Mouse (Mus musculus) limb, embryonic 13.5 days (tissue): ENCODE data around the gene Cartpt. TPM values are rescaled to one million over a fixed set of nuclear protein-coding genes. Genes with fewer than 3 reads are reported as not detected.
"Not testable (repeated sequence)": the region's sequence is repeated elsewhere in the genome, so short reads cannot be mapped to it uniquely, and the experiment has no call there.

ENCODE experiments used
- ATAC-seq: fragments of 200-750 bp; cut with Nextera tagmentation; 2 replicates; pipeline ENCODE4 v1.8.0; 2017; ENCODE audit warnings: low read depth, moderate number of reproducible peaks, moderate TSS enrichment; ENCODE audit not compliant: low FRiP score
- H3K27ac ChIP-seq: fragments of 300-500 bp; sonication (generic); 2 replicates; pipeline ENCODE4 v1.5.1; 2015; ENCODE audit warnings: inconsistent platforms, mild to moderate bottlenecking, moderate library complexity
- H3K27me3 ChIP-seq: fragments of 300-500 bp; sonication (generic); 2 replicates; pipeline ENCODE4 v1.6.1; 2015; ENCODE audit warnings: mild to moderate bottlenecking, inconsistent platforms
- H3K36me3 ChIP-seq: fragments of 300-500 bp; sonication (generic); 2 replicates; pipeline ENCODE4 v1.6.1; 2015; ENCODE audit warnings: inconsistent platforms, mild to moderate bottlenecking, moderate library complexity
- H3K4me1 ChIP-seq: fragments of 300-500 bp; sonication (generic); 2 replicates; pipeline ENCODE4 v1.6.1; 2015; ENCODE audit warnings: inconsistent platforms
- H3K4me2 ChIP-seq: fragments of 300-500 bp; sonication (generic); replicated peaks from 2 replicates; pipeline ENCODE4 v1.6.1; 2015; ENCODE audit warnings: inconsistent platforms, mild to moderate bottlenecking, moderate library complexity
- H3K4me3 ChIP-seq: fragments of 300-500 bp; sonication (generic); 2 replicates; pipeline ENCODE4 v1.5.1; 2015; ENCODE audit warnings: moderate library complexity, mild to moderate bottlenecking, inconsistent platforms
- H3K9ac ChIP-seq: fragments of 300-500 bp; sonication (generic); 2 replicates; pipeline ENCODE4 v1.6.1; 2015; ENCODE audit warnings: mild to moderate bottlenecking, inconsistent platforms
- H3K9me3 ChIP-seq: fragments of 300-500 bp; sonication (generic); 2 replicates; pipeline ENCODE4 v1.6.1; 2016; ENCODE audit warnings: inconsistent platforms
- WGBS: fragments of 180-500 bp; shearing (Covaris S2); methylation state at CpG from one replicate; pipeline ENCODE4 v1.1.7; 2015; 5-methylcytosine and 5-hydroxymethylcytosine counted together
- polyA plus RNA-seq: library from polyadenylated mRNA; unstranded; fragments of >200 nt; fragmentation: Nextera tagmentation; extraction: Ambion mirVana; gene quantifications from 2 replicates; pipeline ENCODE4 v1.2.1, GENCODE M21; 2015

Cartpt gene
- polyA plus RNA-seq, 1 experiment from 2014 or later, result 0.18 TPM

DNA sequence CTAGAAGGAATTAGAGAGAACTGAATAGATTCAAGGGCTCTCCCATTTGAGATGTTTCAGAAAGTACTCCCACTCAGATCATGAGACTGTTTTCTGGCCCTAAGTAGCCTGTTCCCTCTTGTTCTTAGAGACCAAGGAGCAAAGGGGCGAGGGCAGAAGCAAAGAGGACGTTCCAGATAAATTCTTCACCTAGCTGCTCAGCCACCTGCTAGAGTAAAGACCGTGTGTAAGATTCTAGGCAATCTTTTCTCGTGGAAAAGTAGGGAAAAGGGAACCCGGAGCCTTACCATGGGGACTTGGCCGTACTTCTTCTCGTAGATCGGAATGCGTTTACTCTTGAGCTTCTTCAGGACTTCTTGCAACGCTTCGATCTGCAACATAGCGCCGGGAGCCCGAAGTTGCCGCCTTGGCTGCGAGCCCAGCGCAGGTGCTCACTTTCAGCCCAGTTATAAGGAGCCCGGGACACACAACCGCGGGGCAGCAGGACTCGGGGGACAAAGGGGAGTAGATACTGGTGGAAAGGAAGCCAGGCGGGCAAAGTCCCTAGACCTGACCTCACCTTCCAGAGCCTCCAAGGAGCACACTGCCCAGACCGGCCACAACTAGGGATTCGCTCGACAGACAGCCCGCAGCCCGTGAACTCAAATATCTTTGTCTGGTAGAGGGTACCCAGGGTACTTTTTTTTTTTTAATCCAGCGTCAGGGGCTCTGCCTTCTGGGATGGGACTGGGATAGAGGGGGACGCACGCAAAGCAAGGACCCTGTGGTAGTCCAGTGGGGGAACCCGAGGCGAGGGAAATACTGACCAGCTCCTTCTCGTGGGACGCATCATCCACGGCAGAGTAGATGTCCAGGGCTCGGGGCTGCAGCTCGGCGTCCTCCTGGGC, 978 bp downstream of the Cartpt start:
- Histone ChIP-seq H3K36me3 (no peaks in the 10 kb centered on the region), H3K9ac (no peak overlapping the region), H3K4me2 (peak overlapping the region; percentile 55), H3K4me1 (peaks cover 9% of the 10 kb centered on the region), H3K27me3 (peaks cover 50% of the 10 kb centered on the region), H3K27ac (no peak overlapping the region), H3K9me3 (no peaks in the 10 kb centered on the region), H3K4me3 (peak overlapping the region; percentile 25)
- whole genome bisulfite sequencing, result 7% methylated on average over 38 of the region's 38 CpGs
- no peak for ATAC-seq

DNA sequence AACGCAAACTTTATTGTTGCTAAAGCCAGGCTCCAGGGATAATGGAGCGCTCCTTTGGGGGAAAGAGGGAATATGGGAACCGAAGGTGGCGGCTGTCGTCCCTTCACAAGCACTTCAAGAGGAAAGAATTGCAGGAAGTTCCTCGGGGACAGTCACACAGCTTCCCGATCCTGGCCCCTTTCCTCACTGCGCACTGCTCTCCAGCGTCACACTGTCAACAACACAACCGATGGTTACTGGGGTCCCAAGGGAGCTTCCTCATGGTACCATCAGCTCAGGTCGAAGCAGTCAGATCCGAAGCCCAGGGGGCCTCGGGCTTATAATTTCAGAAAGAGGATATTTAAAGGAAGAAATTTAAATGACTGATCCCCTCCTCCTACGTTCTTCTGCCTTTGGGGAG, 2.1 kb downstream of the Cartpt start:
- peaks cover 50% of the 10 kb centered on the region for H3K27me3 ChIP-seq
- no peak overlapping the region for H3K4me2 ChIP-seq
- H3K4me1 ChIP-seq, result peaks cover 9% of the 10 kb centered on the region
- H3K4me3 ChIP-seq, result no peak overlapping the region
- WGBS, result 30% methylated on average over 14 of the region's 14 CpGs
- ATAC-seq, result no peak
- no peaks in the 10 kb centered on the region for H3K9me3 ChIP-seq
- no peak overlapping the region for H3K27ac ChIP-seq
- no peak overlapping the region for H3K9ac ChIP-seq
- no peaks in the 10 kb centered on the region for H3K36me3 ChIP-seq

DNA sequence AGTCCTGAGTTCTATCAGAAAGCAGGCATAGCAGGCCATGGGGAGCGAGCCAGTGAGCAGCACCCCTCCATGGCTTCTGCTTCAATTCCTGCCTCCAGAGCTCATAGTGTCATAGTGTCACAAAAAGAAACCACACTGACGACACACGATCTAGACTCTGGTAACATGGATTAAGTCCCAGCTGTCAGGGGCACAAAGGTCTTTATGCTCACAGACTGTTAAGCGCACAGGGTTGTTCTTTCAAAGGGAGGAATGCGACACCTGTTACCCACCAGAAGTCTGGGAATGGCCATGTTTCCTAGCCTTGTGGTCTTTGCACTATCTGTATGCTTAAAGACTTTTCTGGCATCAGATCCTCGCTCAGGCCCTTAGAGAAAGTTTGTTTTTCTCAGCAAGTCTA, 15.3 kb downstream of the Cartpt start:
- Histone ChIP-seq H3K27me3 (no peaks in the 10 kb centered on the region), H3K27ac (no peak overlapping the region), H3K9ac (no peak overlapping the region), H3K4me1 (no peaks in the 10 kb centered on the region), H3K36me3 (no peaks in the 10 kb centered on the region), H3K9me3 (no peaks in the 10 kb centered on the region), H3K4me2 (no peak overlapping the region), H3K4me3 (no peak overlapping the region)
- WGBS, result 68% methylated on average over 6 of the region's 6 CpGs
- peak; percentile 54; the same call in 1 of the 2 replicates for ATAC-seq

DNA sequence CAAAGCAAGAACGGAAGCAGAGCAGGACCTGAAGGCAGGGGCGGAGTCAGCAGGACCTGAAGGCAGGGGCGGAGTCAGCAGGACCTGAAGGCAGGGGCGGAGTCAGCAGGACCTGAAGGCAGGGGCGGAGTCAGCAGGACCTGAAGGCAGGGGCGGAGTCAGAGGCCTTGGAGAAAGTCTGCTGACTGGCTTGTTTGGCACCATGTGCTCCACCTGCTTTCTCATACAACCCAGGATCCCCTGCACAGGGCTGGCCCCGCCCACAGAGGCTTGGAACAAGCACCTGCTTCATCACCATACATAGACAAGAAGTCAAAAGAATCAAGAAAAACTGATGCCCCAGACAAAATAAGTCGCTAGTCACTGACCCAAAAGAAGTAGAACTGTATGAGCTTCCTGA, 19.1 kb downstream of the Cartpt start:
- not testable (repeated sequence) for H3K4me2 ChIP-seq, H3K27ac ChIP-seq, H3K36me3 ChIP-seq, H3K4me3 ChIP-seq, H3K27me3 ChIP-seq, H3K9me3 ChIP-seq, ATAC-seq, H3K9ac ChIP-seq, H3K4me1 ChIP-seq
- 64% methylated on average over 8 of the region's 8 CpGs for WGBS

DNA sequence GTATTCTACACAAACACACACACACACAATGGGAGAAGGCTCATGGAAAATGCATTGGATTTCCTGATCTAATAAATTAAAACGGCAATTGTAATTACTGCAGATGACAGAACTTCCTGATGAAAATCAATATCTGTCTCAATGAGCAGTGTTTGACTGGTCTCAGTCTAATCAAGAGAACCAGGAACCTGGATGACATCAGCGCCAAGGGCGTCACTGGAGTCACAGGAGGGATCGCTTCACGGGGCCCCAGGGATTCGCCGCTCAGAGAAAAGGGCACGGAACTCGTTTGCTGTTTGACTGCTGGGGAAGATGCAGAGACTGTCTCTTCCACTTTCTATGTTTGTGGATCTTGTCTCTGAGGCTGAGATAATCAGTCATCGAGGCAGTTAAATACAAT, 21.2 kb downstream of the Cartpt start:
- 78% methylated on average over 10 of the region's 10 CpGs for WGBS
- H3K4me3 ChIP-seq, result no peak overlapping the region
- ATAC-seq, result no peak
- no peaks in the 10 kb centered on the region for H3K9me3 ChIP-seq
- no peaks in the 10 kb centered on the region for H3K27me3 ChIP-seq
- H3K27ac ChIP-seq, result no peak overlapping the region
- no peak overlapping the region for H3K9ac ChIP-seq
- H3K4me2 ChIP-seq, result no peak overlapping the region
- no peaks in the 10 kb centered on the region for H3K4me1 ChIP-seq
- no peaks in the 10 kb centered on the region for H3K36me3 ChIP-seq

DNA sequence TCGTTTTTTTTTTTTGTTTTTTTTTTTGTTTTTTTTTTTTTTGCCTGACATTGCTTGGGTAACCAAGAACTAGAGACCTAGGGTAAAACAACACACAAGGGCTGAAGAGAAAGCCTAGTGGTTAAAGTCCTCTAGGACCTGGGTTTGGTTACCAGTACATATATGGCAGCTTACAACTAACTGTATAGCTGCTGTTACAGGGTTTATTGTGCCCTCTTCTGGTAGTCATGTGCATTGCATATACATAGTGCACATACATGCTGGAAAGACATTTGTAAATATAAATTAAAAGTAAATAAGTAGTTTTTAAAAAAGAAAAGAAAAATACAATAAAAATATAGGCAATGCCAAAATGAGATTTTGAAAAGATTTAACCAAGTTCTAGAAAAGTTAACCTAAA, 28.8 kb downstream of the Cartpt start:
- Histone ChIP-seq H3K4me1 (no peaks in the 10 kb centered on the region), H3K9me3 (peaks cover 5% of the 10 kb centered on the region; the same call in 1 of the 2 replicates), H3K27me3 (no peaks in the 10 kb centered on the region), H3K4me2 (no peak overlapping the region), H3K27ac (no peak overlapping the region), H3K9ac (no peak overlapping the region), H3K36me3 (no peaks in the 10 kb centered on the region), H3K4me3 (no peak overlapping the region)
- WGBS, result 75% methylated on average over 1 of the region's 1 CpGs
- ATAC-seq, result no peak

DNA sequence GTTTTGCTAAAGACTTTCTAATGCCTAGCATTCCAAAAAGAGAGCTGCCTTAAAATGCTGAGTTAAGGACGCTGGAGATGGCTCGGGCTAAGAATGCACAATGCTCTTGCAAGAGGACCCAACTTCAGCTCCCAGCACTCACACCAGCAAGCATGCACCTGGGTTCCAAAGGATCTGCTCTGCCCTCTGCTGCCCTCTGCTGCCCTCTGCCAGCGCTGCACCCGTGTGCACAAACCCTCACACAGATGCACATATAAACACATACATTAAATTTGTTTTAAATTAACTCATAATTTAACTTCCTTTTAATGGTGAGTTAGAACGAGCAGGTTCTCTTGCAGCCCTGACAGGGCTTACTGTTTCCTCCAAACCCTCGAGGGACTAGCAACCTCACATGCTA, 32.5 kb downstream of the Cartpt start:
- Histone ChIP-seq H3K4me2 (no peak overlapping the region), H3K4me1 (no peaks in the 10 kb centered on the region), H3K9ac (no peak overlapping the region), H3K27me3 (no peaks in the 10 kb centered on the region), H3K4me3 (no peak overlapping the region), H3K27ac (no peak overlapping the region), H3K9me3 (peaks cover 5% of the 10 kb centered on the region; the same call in 1 of the 2 replicates), H3K36me3 (no peaks in the 10 kb centered on the region)
- ATAC-seq, result no peak
- WGBS, result 83% methylated on average over 6 of the region's 6 CpGs

DNA sequence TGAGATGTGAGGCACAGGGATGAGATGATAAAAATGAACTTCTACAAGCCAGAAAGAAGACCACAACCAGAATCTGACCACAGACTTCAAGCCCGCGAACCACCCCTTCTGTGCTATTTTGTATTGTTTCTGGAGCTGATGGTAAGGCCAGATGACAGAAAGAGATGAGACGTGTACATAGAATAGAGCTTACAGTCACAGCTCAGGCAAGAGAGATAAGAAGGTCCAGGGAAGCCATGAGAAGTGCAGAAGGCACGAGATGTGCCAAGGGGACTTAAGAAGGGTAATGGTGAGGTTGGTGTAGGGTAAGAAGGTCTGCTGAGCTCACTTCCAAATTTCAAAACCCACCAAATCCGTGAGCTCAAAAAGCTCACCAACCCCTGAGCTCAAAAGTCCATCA, 36.6 kb downstream of the Cartpt start:
- ATAC-seq, result no peak
- 80% methylated on average over 5 of the region's 5 CpGs for WGBS

DNA sequence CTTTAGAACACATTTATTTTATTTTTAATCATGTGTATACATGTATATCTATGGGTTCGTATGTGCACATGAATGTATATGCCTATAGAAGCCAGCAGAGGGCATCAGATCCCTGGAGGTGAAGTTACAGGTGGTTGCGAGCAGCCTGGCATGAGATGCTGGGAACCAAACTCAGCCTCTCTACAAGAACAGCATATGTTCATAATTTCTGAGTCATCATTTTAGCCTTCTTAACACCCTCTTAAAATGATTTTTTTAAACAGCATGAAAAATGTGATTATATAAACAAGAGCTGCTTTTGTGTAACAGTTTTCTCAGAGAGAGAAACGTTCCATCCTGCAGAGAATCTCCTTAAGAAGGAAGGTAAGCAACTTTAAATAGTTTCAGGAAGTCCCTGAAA, 40.2 kb downstream of the Cartpt start:
- H3K27ac ChIP-seq, result no peak overlapping the region
- 88% methylated on average over 3 of the region's 3 CpGs for WGBS

More for the DNA sequence above, 36.6 kb downstream of the Cartpt start:
- peaks cover 5% of the 10 kb centered on the region; the same call in 1 of the 2 replicates for H3K9me3 ChIP-seq
- no peak overlapping the region for H3K4me2 ChIP-seq
- H3K27me3 ChIP-seq, result no peaks in the 10 kb centered on the region
- H3K9ac ChIP-seq, result no peak overlapping the region
- H3K4me1 ChIP-seq, result no peaks in the 10 kb centered on the region
- no peak overlapping the region for H3K4me3 ChIP-seq
- H3K36me3 ChIP-seq, result no peaks in the 10 kb centered on the region
- H3K27ac ChIP-seq, result no peak overlapping the region

DNA sequence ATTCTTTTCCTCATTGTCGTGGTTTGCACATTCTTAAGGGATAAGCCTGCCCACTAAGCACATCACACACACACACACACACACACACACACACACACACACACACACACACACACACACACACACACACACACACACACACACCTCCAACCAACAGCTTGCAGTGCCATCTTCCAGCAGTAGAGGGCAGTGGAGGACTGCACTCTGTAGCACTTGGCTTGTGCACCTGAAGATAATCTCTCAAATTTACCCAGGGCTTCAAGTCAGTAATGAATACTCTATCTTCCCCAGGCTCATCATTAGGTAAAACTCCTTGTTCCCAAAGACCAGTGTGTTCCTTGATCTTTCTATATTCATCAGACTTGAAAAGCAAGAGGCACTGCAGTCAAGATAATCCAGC, 41.8 kb downstream of the Cartpt start:
- 0% methylated on average over 1 of the region's 1 CpGs for WGBS
- no peaks in the 10 kb centered on the region for H3K9me3 ChIP-seq
- no peak overlapping the region for H3K9ac ChIP-seq
- no peak for ATAC-seq
- H3K4me1 ChIP-seq, result no peaks in the 10 kb centered on the region
- H3K36me3 ChIP-seq, result no peaks in the 10 kb centered on the region
- no peak overlapping the region for H3K4me2 ChIP-seq
- no peak overlapping the region for H3K4me3 ChIP-seq
- H3K27me3 ChIP-seq, result no peaks in the 10 kb centered on the region; the same call in 1 of the 2 replicates
- no peak overlapping the region for H3K27ac ChIP-seq

More for the DNA sequence above, 40.2 kb downstream of the Cartpt start:
- Histone ChIP-seq H3K4me1 (no peaks in the 10 kb centered on the region), H3K4me3 (no peak overlapping the region), H3K4me2 (no peak overlapping the region), H3K9me3 (no peaks in the 10 kb centered on the region), H3K36me3 (no peaks in the 10 kb centered on the region), H3K9ac (no peak overlapping the region), H3K27me3 (no peaks in the 10 kb centered on the region)
- ATAC-seq, result no peak

DNA sequence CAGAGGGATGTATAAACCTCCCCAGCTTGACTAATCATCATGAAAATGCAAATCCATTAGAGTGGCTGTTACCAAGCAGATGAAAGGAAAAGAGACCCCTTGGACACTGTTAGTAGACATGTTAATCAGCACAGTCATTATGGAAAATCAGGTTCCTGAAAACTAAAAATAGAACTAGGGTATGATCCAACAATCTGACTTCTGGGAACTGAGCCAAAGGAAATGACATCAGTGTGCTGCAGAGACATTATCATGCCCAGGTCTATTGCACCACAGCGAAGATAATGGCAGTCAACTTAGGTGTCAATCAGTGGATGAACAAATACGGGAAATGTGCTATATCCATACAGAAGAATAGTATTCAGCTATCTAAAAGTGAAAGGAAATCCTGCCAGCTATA, 43.0 kb downstream of the Cartpt start:
- no peak overlapping the region for H3K4me3 ChIP-seq
- H3K27me3 ChIP-seq, result no peaks in the 10 kb centered on the region; the same call in 1 of the 2 replicates
- no peak overlapping the region for H3K27ac ChIP-seq
- WGBS, result 73% methylated on average over 2 of the region's 2 CpGs
- no peaks in the 10 kb centered on the region for H3K9me3 ChIP-seq
- H3K9ac ChIP-seq, result no peak overlapping the region
- no peak for ATAC-seq
- H3K36me3 ChIP-seq, result no peaks in the 10 kb centered on the region
- no peaks in the 10 kb centered on the region for H3K4me1 ChIP-seq
- H3K4me2 ChIP-seq, result no peak overlapping the region

DNA sequence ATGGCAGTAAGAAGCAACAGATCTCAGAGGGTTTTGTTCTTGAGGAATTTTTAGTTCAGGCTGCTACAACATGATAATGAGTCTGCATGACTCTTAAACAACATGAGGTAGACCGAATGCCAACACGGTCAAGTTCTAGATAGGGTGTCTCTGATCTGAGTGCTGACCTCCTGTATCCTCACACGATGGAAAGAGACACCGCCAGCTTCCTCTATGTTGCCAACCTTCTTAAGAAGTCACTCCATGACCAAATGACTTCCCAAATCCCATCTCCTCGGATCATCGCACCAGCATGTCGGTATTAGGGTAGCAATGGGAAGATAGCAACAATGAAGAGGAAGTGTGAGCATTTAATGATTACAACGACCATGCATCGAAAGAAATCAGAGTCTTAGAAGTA, 43.6 kb downstream of the Cartpt start:
- WGBS, result 81% methylated on average over 9 of the region's 9 CpGs
- no peak for ATAC-seq

DNA sequence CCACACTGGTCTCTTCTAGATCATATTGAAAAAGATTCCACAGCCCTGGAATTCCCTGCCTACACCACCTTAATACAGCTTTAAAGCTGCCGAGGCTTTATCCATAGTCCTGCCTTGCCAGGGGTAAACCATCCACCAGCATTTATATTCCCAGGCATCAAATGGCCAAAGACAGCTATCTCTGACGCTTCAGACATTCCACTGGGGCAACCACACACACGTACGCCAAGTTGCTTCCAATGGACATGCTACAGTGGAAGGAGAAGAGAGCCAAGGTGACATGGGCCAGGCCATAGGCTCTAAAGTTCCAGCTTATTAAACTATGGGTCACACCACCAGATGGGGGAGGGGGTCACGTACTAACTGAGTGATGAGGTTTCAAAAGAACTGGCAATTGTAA, 45.7 kb downstream of the Cartpt start:
- Histone ChIP-seq H3K9me3 (no peaks in the 10 kb centered on the region), H3K27ac (no peak overlapping the region), H3K4me3 (no peak overlapping the region), H3K36me3 (no peaks in the 10 kb centered on the region), H3K4me2 (no peak overlapping the region), H3K4me1 (no peaks in the 10 kb centered on the region), H3K27me3 (no peaks in the 10 kb centered on the region; the same call in 1 of the 2 replicates), H3K9ac (no peak overlapping the region)
- no peak for ATAC-seq
- WGBS, result 79% methylated on average over 5 of the region's 5 CpGs

More for the DNA sequence above, 43.6 kb downstream of the Cartpt start:
- no peaks in the 10 kb centered on the region; the same call in 1 of the 2 replicates for H3K27me3 ChIP-seq
- no peaks in the 10 kb centered on the region for H3K9me3 ChIP-seq
- H3K36me3 ChIP-seq, result no peaks in the 10 kb centered on the region
- no peaks in the 10 kb centered on the region for H3K4me1 ChIP-seq
- no peak overlapping the region for H3K9ac ChIP-seq
- H3K4me2 ChIP-seq, result no peak overlapping the region
- H3K27ac ChIP-seq, result no peak overlapping the region
- no peak overlapping the region for H3K4me3 ChIP-seq
